ENCODE assay signal across 9 mouse cellular contexts in genomic region chr7:101541132-101541531, GRCm38 (mm10). TPM values are rescaled to one million over a fixed set of nuclear protein-coding genes. Genes with fewer than 3 reads are reported as not detected.
DNase-seq lines count a peak whose midpoint lies in the region; ATAC-seq and TF ChIP-seq lines count a peak whose summit lies in the region.
"Had no signal": no experiment of that assay in that cellular context is flagged by ENCODE, and none has a peak within 500 bp of the region (broad histone marks: within the 10 kb centered on the region; RNA-seq: fewer than 3 reads in every experiment).

No protein-coding gene starts in this region.

- no peak overlapping the region for H3K9ac ChIP-seq in kidney, embryonic 15.5 days
- no peak overlapping the region for H3K9ac ChIP-seq in liver, embryonic 14.5 days (replicated peaks)
- no peak overlapping the region for H3K9ac ChIP-seq in neural tube, embryonic 15.5 days (replicated peaks)

- no peaks in the 10 kb centered on the region for H3K36me3 ChIP-seq in kidney, embryonic 15.5 days
- no peaks in the 10 kb centered on the region for H3K36me3 ChIP-seq in liver, embryonic 14.5 days (replicated peaks; ENCODE audit: control insufficient read depth, insufficient read depth, low read depth)
- H3K36me3 ChIP-seq in neural tube, embryonic 15.5 days, result no peaks in the 10 kb centered on the region

- TF ChIP-seq EP300 in liver, embryonic 14.5 days (IDR thresholded peaks at IDR 0.05; ENCODE audit: low read depth), result no peak

- H3K4me1 ChIP-seq in kidney, embryonic 15.5 days, result peaks cover 22% of the 10 kb centered on the region
- no peaks in the 10 kb centered on the region for H3K4me1 ChIP-seq in liver, embryonic 14.5 days (replicated peaks; ENCODE audit: control insufficient read depth in 2 of 2, insufficient read depth in 2 of 2, low read length in 1 of 2)
- no peaks in the 10 kb centered on the region for H3K4me1 ChIP-seq in neural tube, embryonic 15.5 days

- intact Hi-C loops in gastrocnemius, postnatal 36 days (cut with DNase I), result loop anchor here (2.0 kb wide), 1 partner anchor 112 kb away; no protein-coding TSS in a partner anchor

- H3K27me3 ChIP-seq in kidney, embryonic 15.5 days, result no peaks in the 10 kb centered on the region
- no peaks in the 10 kb centered on the region for H3K27me3 ChIP-seq in liver, embryonic 14.5 days (ENCODE audit: control insufficient read depth, insufficient read depth, low read length)
- H3K27me3 ChIP-seq in neural tube, embryonic 15.5 days (replicated peaks), result peaks cover 3% of the 10 kb centered on the region; the same call in 1 of the 2 replicates

- peak overlapping the region; percentile 58; the same call in 1 of the 2 replicates for H3K27ac ChIP-seq in kidney, embryonic 15.5 days
- no peak overlapping the region for H3K27ac ChIP-seq in liver, embryonic 14.5 days
- H3K27ac ChIP-seq in neural tube, embryonic 15.5 days (replicated peaks), result no peak overlapping the region

- no peak for ATAC-seq in kidney, embryonic 15.5 days (replicated peaks; ENCODE audit: low FRiP score)
- no peak for ATAC-seq in liver, embryonic 14.5 days (ENCODE audit: insufficient read depth)
- ATAC-seq in neural tube, embryonic 15.5 days (ENCODE audit: low FRiP score), result peak; percentile 70; the same call in 1 of the 2 replicates

- TF ChIP-seq CTCF in liver, embryonic 14.5 days (IDR thresholded peaks at IDR 0.05; ENCODE audit: low read depth), result peak; percentile 66

- 4% methylated on average over 11 of the region's 11 CpGs for WGBS in kidney, embryonic 15.5 days
- WGBS in liver, embryonic 14.5 days (ENCODE audit: insufficient replicate concordance), result 4% methylated on average over 11 of the region's 11 CpGs
- WGBS in neural tube, embryonic 15.5 days, result 6% methylated on average over 11 of the region's 11 CpGs

- DNase-seq in B cell, adult 2 months, result peak; percentile 75 to 78
- DNase-seq in adrenal gland, adult (ENCODE audit: inconsistent age in 2 of 2, low spot score in 1 of 2), result peak; percentile 68 to 89
- DNase-seq in embryo, embryonic 10 days (ENCODE audit: low spot score), result peak; percentile 92
- peak; percentile 41 to 52 for DNase-seq in gastrocnemius, postnatal 36 days
- peak; percentile 15 to 26 (median 22) for DNase-seq in liver, embryonic 14.5 days (ENCODE audit: low read depth in 3 of 3, low spot score in 3 of 3)
- DNase-seq in thymus, adult 18-20 months, result peak; percentile 12 to 29

- peak overlapping the region; percentile 40 for H3K4me2 ChIP-seq in kidney, embryonic 15.5 days
- H3K4me2 ChIP-seq in liver, embryonic 14.5 days (ENCODE audit: low read depth), result no peak overlapping the region
- H3K4me2 ChIP-seq in neural tube, embryonic 15.5 days, result no peak overlapping the region

- peak overlapping the region; percentile 21 for H3K4me3 ChIP-seq in kidney, embryonic 15.5 days (replicated peaks)
- H3K4me3 ChIP-seq in liver, embryonic 14.5 days (ENCODE audit: insufficient read depth in 1 of 2, low read depth in 2 of 2, low read length in 2 of 2), result no peak overlapping the region
- no peak overlapping the region for H3K4me3 ChIP-seq in neural tube, embryonic 15.5 days (replicated peaks)

- H3K9me3 ChIP-seq in kidney, embryonic 15.5 days (replicated peaks), result no peaks in the 10 kb centered on the region
- no peaks in the 10 kb centered on the region for H3K9me3 ChIP-seq in liver, embryonic 14.5 days (ENCODE audit: control insufficient read depth, low read length)
- no peaks in the 10 kb centered on the region for H3K9me3 ChIP-seq in neural tube, embryonic 15.5 days (replicated peaks)

RNA-seq across cellular contexts. Expression of gene Art2b, which starts 44.3 kb away (rescaled TPM):
- total RNA-seq in gastrocnemius, postnatal 36 days (2021), result not detected
- polyA plus RNA-seq in kidney, embryonic 15.5 days (2015; fragmentation: Nextera tagmentation; extraction: Ambion mirVana), result not detected in 2 replicates
- polyA plus RNA-seq in liver, embryonic 14.5 days (2012; rRNA removed), result 0.05 and 0.07 TPM in 2 replicates
- polyA plus RNA-seq in liver, embryonic 14.5 days (2014; fragmentation: Nextera tagmentation; extraction: Ambion mirVana), result not detected in 2 replicates
- not detected in 2 replicates for polyA plus RNA-seq in neural tube, embryonic 15.5 days (2015; fragmentation: Nextera tagmentation; extraction: Ambion mirVana)
- total RNA-seq: gastrocnemius, postnatal 4 days had no signal

Comparison
In these comparisons a context has a peak if more than half of its experiments do, and no peak if none do; other contexts are left out.
1. DNase-seq: peak in every context shown above with its lines; median percentile 92 in embryo, embryonic 10 days; 78 in adrenal gland, adult; 76 in B cell, adult 2 months; 46 in gastrocnemius, postnatal 36 days; 22 in liver, embryonic 14.5 days; 20 in thymus, adult 18-20 months.